Mouse (Mus musculus): ENCODE measurements around the gene Creb3l1. TPM values are rescaled to one million over a fixed set of nuclear protein-coding genes. Genes with fewer than 3 reads are reported as not detected.
A peak's percentile ranks its signal among the peaks of the same experiment; 100 is the strongest.

Gene Creb3l1
- polyA plus RNA-seq, 1 experiment from 2014 or later, result 3.4 TPM

GRCm38 (mm10) chr2:92029387-92030133 lies 5.3 kb upstream of the Creb3l1 start:
- Histone ChIP-seq H3K36me3 (no peaks in the 10 kb centered on the region), H3K4me2 (no peak overlapping the region), H3K9ac (replicated peaks) (no peak overlapping the region), H3K4me3 (replicated peaks) (no peak overlapping the region), H3K27me3 (replicated peaks) (no peaks in the 10 kb centered on the region), H3K27ac (replicated peaks) (no peak overlapping the region), H3K9me3 (replicated peaks) (no peaks in the 10 kb centered on the region), H3K4me1 (peaks cover under 1% of the 10 kb centered on the region; the same call in 1 of the 2 replicates)
- WGBS, result 79% methylated on average over 10 of the region's 10 CpGs
- no peak for ATAC-seq (ENCODE audit: low FRiP score)

DNA sequence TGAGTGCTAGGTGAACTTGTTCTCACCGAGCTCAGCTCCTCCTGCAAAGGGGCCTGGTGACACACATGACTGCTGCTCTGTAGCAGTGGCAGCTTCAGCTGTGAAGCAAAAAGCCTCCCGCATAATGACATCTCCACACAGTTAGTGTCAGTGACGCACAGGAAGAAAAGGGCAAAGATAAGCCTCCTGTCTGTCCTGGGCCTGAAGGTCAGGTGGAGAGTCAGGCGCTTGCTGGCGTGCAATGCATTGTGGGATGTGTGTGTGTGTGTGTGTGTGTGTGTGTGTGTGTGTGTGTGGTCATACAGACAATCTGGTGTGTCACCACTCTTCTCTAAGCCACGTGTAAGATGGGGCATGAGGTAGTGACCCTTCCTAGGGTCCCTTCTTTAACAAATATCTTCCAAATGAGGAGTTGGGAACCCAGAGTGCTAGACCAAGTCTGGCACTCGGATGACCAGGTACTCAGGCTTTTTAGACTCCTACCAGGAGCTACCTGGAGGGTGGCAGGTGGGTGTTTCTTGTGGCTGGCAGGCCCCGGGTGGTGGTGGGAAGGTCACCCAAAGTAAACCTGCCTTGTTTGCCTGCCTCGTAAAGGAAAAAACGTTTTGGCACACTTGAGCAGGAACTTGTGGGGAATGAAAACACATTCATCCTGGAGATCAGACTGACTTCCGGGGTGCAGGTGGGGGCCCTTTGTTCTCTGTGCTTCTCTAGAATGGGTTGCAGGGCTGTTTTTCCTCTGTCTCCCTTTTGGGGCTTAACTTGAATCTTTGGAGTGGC lies 3.7 kb upstream of the Creb3l1 start:
- Histone ChIP-seq H3K36me3 (no peaks in the 10 kb centered on the region), H3K4me3 (replicated peaks) (no peak overlapping the region), H3K4me1 (peaks cover 15% of the 10 kb centered on the region; the same call in 1 of the 2 replicates), H3K27me3 (replicated peaks) (peaks cover 9% of the 10 kb centered on the region), H3K9me3 (replicated peaks) (no peaks in the 10 kb centered on the region), H3K9ac (replicated peaks) (no peak overlapping the region), H3K4me2 (no peak overlapping the region), H3K27ac (replicated peaks) (no peak overlapping the region)
- WGBS, result 68% methylated on average over 11 of the region's 11 CpGs
- no peak for ATAC-seq (ENCODE audit: low FRiP score)

- Histone ChIP-seq H3K27me3 (replicated peaks) (peaks cover 19% of the 10 kb centered on the region), H3K36me3 (no peaks in the 10 kb centered on the region), H3K4me3 (replicated peaks) (no peak overlapping the region), H3K9me3 (replicated peaks) (no peaks in the 10 kb centered on the region), H3K9ac (replicated peaks) (no peak overlapping the region), H3K4me1 (peaks cover 15% of the 10 kb centered on the region; the same call in 1 of the 2 replicates), H3K4me2 (no peak overlapping the region), H3K27ac (replicated peaks) (no peak overlapping the region)
- 85% methylated on average over 6 of the region's 6 CpGs for WGBS
- ATAC-seq (ENCODE audit: low FRiP score), result no peak
Observed at GRCm38 (mm10) chr2:92025966-92026365, 1.7 kb upstream of the Creb3l1 start.

GRCm38 (mm10) chr2:92025202-92025601 lies 900 bp upstream of the Creb3l1 start:
- no peak overlapping the region for H3K4me2 ChIP-seq
- H3K36me3 ChIP-seq, result no peaks in the 10 kb centered on the region
- WGBS, result 92% methylated on average over 2 of the region's 2 CpGs
- peaks cover 19% of the 10 kb centered on the region for H3K27me3 ChIP-seq (replicated peaks)
- no peaks in the 10 kb centered on the region for H3K9me3 ChIP-seq (replicated peaks)
- ATAC-seq (ENCODE audit: low FRiP score), result no peak
- no peak overlapping the region for H3K9ac ChIP-seq (replicated peaks)
- no peak overlapping the region for H3K27ac ChIP-seq (replicated peaks)
- H3K4me1 ChIP-seq, result peaks cover 15% of the 10 kb centered on the region; the same call in 1 of the 2 replicates
- no peak overlapping the region for H3K4me3 ChIP-seq (replicated peaks)

GRCm38 (mm10) chr2:92023362-92024273 lies 684 bp downstream of the Creb3l1 start:
- no peaks in the 10 kb centered on the region for H3K36me3 ChIP-seq
- peak overlapping the region; percentile 52 for H3K9ac ChIP-seq (replicated peaks)
- peaks cover 15% of the 10 kb centered on the region; the same call in 1 of the 2 replicates for H3K4me1 ChIP-seq
- H3K4me3 ChIP-seq (replicated peaks), result peak overlapping the region; percentile 53
- no peaks in the 10 kb centered on the region for H3K9me3 ChIP-seq (replicated peaks)
- peak; percentile 54; the same call in 1 of the 2 replicates for ATAC-seq (ENCODE audit: low FRiP score)
- H3K27me3 ChIP-seq (replicated peaks), result peaks cover 19% of the 10 kb centered on the region
- 6% methylated on average over 45 of the region's 56 CpGs for WGBS
- no peak overlapping the region for H3K27ac ChIP-seq (replicated peaks)
- H3K4me2 ChIP-seq, result peak overlapping the region; percentile 79

- H3K36me3 ChIP-seq, result no peaks in the 10 kb centered on the region
- H3K4me1 ChIP-seq, result peaks cover 25% of the 10 kb centered on the region; the same call in 1 of the 2 replicates
- H3K9ac ChIP-seq (replicated peaks), result no peak overlapping the region
- H3K9me3 ChIP-seq (replicated peaks), result no peaks in the 10 kb centered on the region
- no peak overlapping the region for H3K4me2 ChIP-seq
- no peak overlapping the region for H3K27ac ChIP-seq (replicated peaks)
- 72% methylated on average over 4 of the region's 4 CpGs for WGBS
- H3K4me3 ChIP-seq (replicated peaks), result no peak overlapping the region
- H3K27me3 ChIP-seq (replicated peaks), result peaks cover 19% of the 10 kb centered on the region
- no peak for ATAC-seq (ENCODE audit: low FRiP score)
Observed at GRCm38 (mm10) chr2:92020676-92021265, 3.5 kb downstream of the Creb3l1 start.

- Histone ChIP-seq H3K36me3 (no peaks in the 10 kb centered on the region), H3K27me3 (replicated peaks) (peaks cover 7% of the 10 kb centered on the region; the same call in 1 of the 2 replicates), H3K4me1 (0 out of 2 replicates have a peak, but pooled peaks cover 10% of the 10 kb centered on the region), H3K9me3 (replicated peaks) (no peaks in the 10 kb centered on the region), H3K27ac (replicated peaks) (no peak overlapping the region), H3K4me3 (replicated peaks) (no peak overlapping the region), H3K4me2 (no peak overlapping the region), H3K9ac (replicated peaks) (no peak overlapping the region)
- WGBS, result 96% methylated on average over 1 of the region's 1 CpGs
- ATAC-seq (ENCODE audit: low FRiP score), result no peak
Observed at GRCm38 (mm10) chr2:92017440-92017839, 6.9 kb downstream of the Creb3l1 start.

- H3K9ac ChIP-seq (replicated peaks), result no peak overlapping the region
- 59% methylated on average over 3 of the region's 3 CpGs for WGBS
- no peak overlapping the region for H3K4me3 ChIP-seq (replicated peaks)
- no peaks in the 10 kb centered on the region for H3K36me3 ChIP-seq
- ATAC-seq (ENCODE audit: low FRiP score), result no peak
- H3K4me1 ChIP-seq, result 0 out of 2 replicates have a peak, but pooled peaks cover 10% of the 10 kb centered on the region
- peak overlapping the region; percentile 66; the same call in 1 of the 2 replicates for H3K27ac ChIP-seq (replicated peaks)
- H3K27me3 ChIP-seq (replicated peaks), result peaks cover 2% of the 10 kb centered on the region; the same call in 1 of the 2 replicates
- no peak overlapping the region for H3K4me2 ChIP-seq
- H3K9me3 ChIP-seq (replicated peaks), result no peaks in the 10 kb centered on the region
Observed at GRCm38 (mm10) chr2:92016981-92017380, 7.3 kb downstream of the Creb3l1 start.

DNA sequence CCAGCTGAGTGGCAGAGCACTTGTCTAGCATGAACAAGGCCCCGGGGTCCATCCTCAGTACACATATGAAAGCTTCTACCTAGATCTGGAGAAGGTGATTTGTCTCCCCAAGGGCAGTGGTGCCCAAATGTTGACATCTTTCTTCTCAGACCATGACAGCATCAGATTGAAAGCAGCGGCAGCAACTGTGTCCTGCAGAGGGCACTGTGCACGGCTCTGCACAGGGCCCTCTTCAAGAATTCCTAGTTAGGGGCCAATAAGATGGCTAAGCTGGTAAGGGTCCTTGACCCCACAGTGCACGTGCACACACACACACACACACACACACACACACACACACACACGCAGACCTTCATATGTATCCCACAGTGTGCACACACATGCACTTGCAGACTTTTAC lies 9.4 kb downstream of the Creb3l1 start:
- Histone ChIP-seq H3K27ac (replicated peaks) (no peak overlapping the region), H3K4me1 (0 out of 2 replicates have a peak, but pooled peaks cover 13% of the 10 kb centered on the region), H3K9ac (replicated peaks) (no peak overlapping the region), H3K9me3 (replicated peaks) (no peaks in the 10 kb centered on the region), H3K4me3 (replicated peaks) (no peak overlapping the region), H3K27me3 (replicated peaks) (0 out of 2 replicates have a peak, but pooled peaks cover 7% of the 10 kb centered on the region), H3K4me2 (no peak overlapping the region), H3K36me3 (no peaks in the 10 kb centered on the region)
- no peak for ATAC-seq (ENCODE audit: low FRiP score)
- 88% methylated on average over 5 of the region's 5 CpGs for WGBS

- no peak overlapping the region for H3K27ac ChIP-seq (replicated peaks)
- no peaks in the 10 kb centered on the region for H3K9me3 ChIP-seq (replicated peaks)
- H3K4me1 ChIP-seq, result peaks cover 16% of the 10 kb centered on the region
- H3K4me3 ChIP-seq (replicated peaks), result no peak overlapping the region
- H3K9ac ChIP-seq (replicated peaks), result no peak overlapping the region
- H3K27me3 ChIP-seq (replicated peaks), result 0 out of 2 replicates have a peak, but pooled peaks cover 7% of the 10 kb centered on the region
- ATAC-seq (ENCODE audit: low FRiP score), result no peak
- WGBS, result 85% methylated on average over 6 of the region's 6 CpGs
- H3K4me2 ChIP-seq, result no peak overlapping the region
- H3K36me3 ChIP-seq, result no peaks in the 10 kb centered on the region
Observed at GRCm38 (mm10) chr2:92014248-92014647, 10.1 kb downstream of the Creb3l1 start.

All from neural tube, embryonic 15.5 days (tissue).